Mouse (Mus musculus): ENCODE measurements around the gene Shb. TPM values are rescaled to one million over a fixed set of nuclear protein-coding genes. Genes with fewer than 3 reads are reported as not detected.

Shb gene
- total RNA-seq, 1 experiment from 2014 or later: 0.64 TPM

Other genes with a start within 250 kb of the Shb start
- gene Trmt10b, start 235.3 kb downstream of the Shb start, total RNA-seq (2017): 11.9 and 23.7 TPM in 2 replicates
- 9.7 and 12.0 TPM in 2 replicates for gene Dcaf10, start 190.4 kb downstream of the Shb start, total RNA-seq (2017)
- 179 and 214 TPM in 2 replicates for gene Exosc3, start 189.7 kb downstream of the Shb start, total RNA-seq (2017)
- gene Slc25a51, start 123.7 kb downstream of the Shb start, total RNA-seq (2017): 34.7 and 47.1 TPM in 2 replicates